Mouse (Mus musculus): ENCODE data around the gene Tecr. TPM values are rescaled to one million over a fixed set of nuclear protein-coding genes. Genes with fewer than 3 reads are reported as not detected.
"Not testable (repeated sequence)": the region's sequence is repeated elsewhere in the genome, so short reads cannot be mapped to it uniquely, and the experiment has no call there.

The Tecr gene
- polyA plus RNA-seq, 1 experiment from 2014 or later: 605 TPM

- no peak overlapping the region for H3K4me3 ChIP-seq
- peak overlapping the region; percentile 69; the same call in 1 of the 2 replicates for H3K27ac ChIP-seq
- H3K9ac ChIP-seq: peak overlapping the region; percentile 25
- no peak for ATAC-seq (ENCODE audit: low FRiP score, low read depth)
- no peaks in the 10 kb centered on the region for H3K27me3 ChIP-seq
- WGBS: 55% methylated on average over 4 of the region's 4 CpGs
- peaks cover 42% of the 10 kb centered on the region for H3K36me3 ChIP-seq
- peaks cover 56% of the 10 kb centered on the region for H3K4me1 ChIP-seq
- H3K9me3 ChIP-seq: no peaks in the 10 kb centered on the region
- peak overlapping the region; percentile 27 for H3K4me2 ChIP-seq (replicated peaks)
Observed at GRCm38 (mm10) chr8:83576921-83577320, 30.9 kb downstream of the Tecr start.

DNA sequence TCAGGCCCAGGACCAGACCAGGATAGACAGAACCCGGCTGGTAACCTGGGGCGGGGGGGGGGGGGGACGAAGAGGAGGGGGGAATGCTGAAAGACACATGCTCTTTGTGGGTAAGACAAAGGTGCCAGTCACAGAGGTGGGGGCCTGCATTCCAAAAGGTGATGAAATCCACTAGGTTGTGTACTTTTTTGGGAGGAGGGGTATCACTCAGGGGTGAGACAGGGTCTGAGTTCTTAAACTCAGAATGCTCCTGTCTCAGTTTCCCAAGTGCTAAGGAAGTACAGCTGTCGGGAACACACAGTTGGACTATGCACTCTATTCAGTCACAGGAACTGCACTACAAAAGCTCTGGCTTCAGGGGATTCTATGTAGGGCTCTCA lies 31.3 kb downstream of the Tecr start:
- WGBS: 45% methylated on average over 2 of the region's 4 CpGs
- H3K27ac ChIP-seq: peak overlapping the region; percentile 69; the same call in 1 of the 2 replicates
- H3K27me3 ChIP-seq: no peaks in the 10 kb centered on the region
- H3K4me3 ChIP-seq: no peak overlapping the region
- H3K36me3 ChIP-seq: peaks cover 47% of the 10 kb centered on the region
- H3K9me3 ChIP-seq: no peaks in the 10 kb centered on the region
- H3K9ac ChIP-seq: no peak overlapping the region
- peak overlapping the region; percentile 27; the same call in 1 of the 2 replicates for H3K4me2 ChIP-seq (replicated peaks)
- ATAC-seq (ENCODE audit: low FRiP score, low read depth): no peak
- H3K4me1 ChIP-seq: peaks cover 56% of the 10 kb centered on the region

DNA sequence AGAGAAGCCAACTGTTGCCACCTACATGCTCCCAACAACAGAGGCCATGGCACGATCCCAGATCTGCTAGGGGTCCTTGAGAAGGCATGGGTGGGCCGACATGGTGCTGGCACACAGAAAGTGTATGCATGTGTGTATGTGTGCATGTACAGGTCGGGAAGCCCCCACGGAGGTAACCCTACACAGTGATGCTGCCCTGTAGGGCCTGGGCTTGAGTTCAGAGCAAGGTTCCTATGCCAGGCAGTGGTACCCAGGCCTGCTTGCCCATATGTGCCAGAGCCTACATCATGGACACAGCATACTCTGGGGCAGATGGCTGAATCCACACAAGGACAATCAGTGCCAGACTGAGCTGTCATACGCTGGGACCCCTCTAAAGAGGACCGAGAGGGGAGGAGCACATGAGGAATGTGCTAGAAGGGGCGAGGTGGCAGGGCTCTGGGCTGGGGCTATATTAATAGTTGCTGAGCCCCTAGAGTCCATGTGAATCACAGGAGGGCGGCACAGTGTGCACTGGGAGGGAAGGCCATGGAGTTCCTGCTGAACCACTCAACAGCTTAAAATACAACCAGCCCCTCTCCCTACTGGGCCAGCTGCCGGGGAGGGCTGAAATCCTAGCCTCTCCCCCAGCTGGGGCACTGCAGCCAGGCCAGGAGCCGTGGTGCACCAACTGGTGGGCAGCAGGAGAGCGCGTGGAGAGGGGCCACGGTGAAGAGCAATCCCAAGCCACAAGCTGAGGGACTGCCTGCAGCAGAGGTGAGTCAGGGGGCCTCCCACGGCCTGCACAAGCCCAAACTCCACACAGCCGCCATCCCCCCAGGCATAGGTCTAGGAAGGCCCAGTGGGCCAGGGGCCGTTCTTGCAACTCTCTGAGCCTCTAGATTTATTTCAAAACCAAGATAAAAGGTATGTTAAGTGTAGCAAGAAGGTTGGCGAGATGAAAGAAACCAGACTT lies 31.9 kb downstream of the Tecr start:
- peak; percentile 68 for ATAC-seq (ENCODE audit: low FRiP score, low read depth)
- no peaks in the 10 kb centered on the region for H3K9me3 ChIP-seq
- H3K4me3 ChIP-seq: no peak overlapping the region
- peak overlapping the region; percentile 27; the same call in 1 of the 2 replicates for H3K4me2 ChIP-seq (replicated peaks)
- H3K27me3 ChIP-seq: no peaks in the 10 kb centered on the region
- 65% methylated on average over 17 of the region's 17 CpGs for WGBS
- H3K9ac ChIP-seq: peak overlapping the region; percentile 53; the same call in 1 of the 2 replicates
- H3K36me3 ChIP-seq: peaks cover 53% of the 10 kb centered on the region
- H3K4me1 ChIP-seq: peaks cover 56% of the 10 kb centered on the region
- peak overlapping the region; percentile 69 for H3K27ac ChIP-seq

DNA sequence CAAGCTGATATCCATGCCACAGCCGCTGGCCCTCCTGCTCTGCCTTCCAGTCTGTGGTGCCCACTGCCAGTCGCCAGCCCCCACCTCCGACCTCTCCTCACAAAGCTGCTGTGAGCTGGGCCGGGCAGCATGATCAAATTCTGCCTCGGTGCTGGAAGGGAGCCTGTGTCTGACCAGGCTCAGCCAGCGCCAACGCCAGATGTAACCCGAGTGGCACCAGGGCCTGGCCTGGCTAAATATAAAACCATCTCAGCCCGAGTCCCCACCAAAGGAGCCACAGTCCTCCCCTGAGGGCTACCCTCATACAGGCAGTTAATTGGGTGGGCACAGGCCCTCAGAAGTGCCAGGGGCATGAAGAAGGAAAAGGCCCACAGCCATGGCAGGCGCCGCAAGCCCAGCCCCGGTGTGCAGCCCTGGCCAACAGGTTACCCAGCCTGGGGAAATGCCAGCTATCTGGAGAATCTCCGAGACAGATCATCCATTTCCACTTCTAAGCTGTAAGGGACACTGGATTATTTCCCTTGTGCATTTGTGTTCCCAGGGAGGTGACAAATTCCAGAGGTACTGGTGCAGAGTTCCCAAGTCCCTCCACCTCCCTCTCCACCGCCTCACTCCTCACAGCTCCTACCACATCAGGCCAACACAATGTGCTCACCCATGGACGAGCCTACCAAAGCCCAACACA lies 33.0 kb downstream of the Tecr start:
- no peak overlapping the region for H3K4me3 ChIP-seq
- no peaks in the 10 kb centered on the region for H3K9me3 ChIP-seq
- WGBS: 75% methylated on average over 15 of the region's 15 CpGs
- H3K36me3 ChIP-seq: peaks cover 58% of the 10 kb centered on the region
- 0 out of 2 replicates have a peak overlapping the region, but pooled peaks have one; percentile 69 for H3K27ac ChIP-seq
- peaks cover 51% of the 10 kb centered on the region for H3K4me1 ChIP-seq
- H3K4me2 ChIP-seq (replicated peaks): no peak overlapping the region
- H3K9ac ChIP-seq: peak overlapping the region; percentile 48; the same call in 1 of the 2 replicates
- H3K27me3 ChIP-seq: no peaks in the 10 kb centered on the region
- ATAC-seq (ENCODE audit: low FRiP score, low read depth): no peak

DNA sequence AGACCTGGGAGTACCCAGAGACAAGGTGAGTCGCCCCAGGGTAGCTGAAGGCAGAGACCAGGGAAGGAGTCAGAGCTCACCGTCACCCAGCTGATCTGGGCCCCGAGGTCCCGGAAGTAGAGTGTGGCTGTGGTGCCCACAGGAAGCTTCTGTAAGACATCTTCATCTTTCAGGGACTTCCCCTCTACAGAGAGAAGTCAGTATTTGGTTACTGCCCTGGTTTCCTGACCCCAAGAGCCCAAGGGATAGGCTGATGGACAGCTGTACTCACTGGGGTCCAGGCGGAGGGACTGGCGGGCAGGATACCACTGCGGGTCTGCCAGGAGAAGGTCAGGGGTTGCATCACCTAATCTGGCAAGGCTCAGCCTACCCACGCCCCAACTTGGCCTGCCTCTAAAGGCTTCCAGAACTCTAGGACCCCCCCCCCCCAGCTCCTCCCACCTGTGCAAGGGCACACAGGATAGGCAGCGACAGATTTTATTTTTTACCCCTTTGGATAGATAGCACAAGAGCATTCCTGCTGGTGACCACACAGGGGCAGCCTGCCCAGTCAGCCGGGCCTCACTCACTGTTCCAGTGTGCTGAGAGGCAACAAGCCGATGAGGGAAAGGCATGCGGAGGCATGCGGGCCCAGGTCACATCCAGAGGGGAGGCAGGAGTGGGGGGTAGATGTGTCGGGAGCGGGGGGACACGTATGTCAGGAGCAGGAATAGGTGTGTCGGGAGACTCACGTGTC lies 34.5 kb downstream of the Tecr start:
- no peak overlapping the region for H3K9ac ChIP-seq
- no peak for ATAC-seq (ENCODE audit: low FRiP score, low read depth)
- H3K9me3 ChIP-seq: no peaks in the 10 kb centered on the region
- H3K36me3 ChIP-seq: peaks cover 67% of the 10 kb centered on the region
- 85% methylated on average over 18 of the region's 18 CpGs for WGBS
- H3K4me1 ChIP-seq: peaks cover 39% of the 10 kb centered on the region
- no peaks in the 10 kb centered on the region for H3K27me3 ChIP-seq
- H3K4me2 ChIP-seq (replicated peaks): no peak overlapping the region
- H3K27ac ChIP-seq: no peak overlapping the region
- no peak overlapping the region for H3K4me3 ChIP-seq

GRCm38 (mm10) chr8:83572246-83572812 lies 35.4 kb downstream of the Tecr start:
- H3K27me3 ChIP-seq: no peaks in the 10 kb centered on the region
- peaks cover 67% of the 10 kb centered on the region for H3K36me3 ChIP-seq
- peaks cover 41% of the 10 kb centered on the region for H3K4me1 ChIP-seq
- no peaks in the 10 kb centered on the region for H3K9me3 ChIP-seq
- 86% methylated on average over 5 of the region's 5 CpGs for WGBS
- no peak overlapping the region for H3K4me3 ChIP-seq
- H3K27ac ChIP-seq: no peak overlapping the region
- no peak overlapping the region for H3K4me2 ChIP-seq (replicated peaks)
- H3K9ac ChIP-seq: no peak overlapping the region; the same call in 1 of the 2 replicates
- no peak for ATAC-seq (ENCODE audit: low FRiP score, low read depth)

GRCm38 (mm10) chr8:83571791-83572190 lies 36.0 kb downstream of the Tecr start:
- H3K4me1 ChIP-seq: peaks cover 38% of the 10 kb centered on the region
- H3K27ac ChIP-seq: no peak overlapping the region
- no peaks in the 10 kb centered on the region for H3K9me3 ChIP-seq
- peak overlapping the region; percentile 1; the same call in 1 of the 2 replicates for H3K9ac ChIP-seq
- H3K27me3 ChIP-seq: no peaks in the 10 kb centered on the region
- 90% methylated on average over 10 of the region's 10 CpGs for WGBS
- H3K4me3 ChIP-seq: no peak overlapping the region
- no peak for ATAC-seq (ENCODE audit: low FRiP score, low read depth)
- H3K4me2 ChIP-seq (replicated peaks): no peak overlapping the region
- H3K36me3 ChIP-seq: peaks cover 67% of the 10 kb centered on the region

DNA sequence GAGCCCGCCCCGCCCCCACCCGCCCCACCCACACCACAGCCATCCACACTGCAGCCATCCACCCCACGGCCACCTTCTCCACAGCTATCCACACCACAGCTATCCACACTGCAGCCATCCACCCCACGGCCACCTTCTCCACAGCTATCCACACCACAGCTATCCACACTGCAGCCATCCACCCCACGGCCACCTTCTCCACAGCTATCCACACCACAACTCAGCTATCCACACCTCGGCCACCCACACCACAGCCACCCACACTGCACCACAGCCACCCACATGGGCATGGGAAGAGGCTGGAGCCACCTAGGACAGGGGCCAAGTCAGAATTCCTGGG lies 36.8 kb downstream of the Tecr start:
- not testable (repeated sequence) for H3K4me2 ChIP-seq (replicated peaks); H3K4me3 ChIP-seq; H3K27me3 ChIP-seq; H3K9me3 ChIP-seq; ATAC-seq (ENCODE audit: low FRiP score, low read depth); H3K27ac ChIP-seq; H3K9ac ChIP-seq
- peaks cover 30% of the 10 kb centered on the region for H3K4me1 ChIP-seq
- 97% methylated on average over 4 of the region's 7 CpGs for WGBS
- peaks cover 67% of the 10 kb centered on the region for H3K36me3 ChIP-seq

- H3K4me2 ChIP-seq (replicated peaks): no peak overlapping the region
- H3K4me1 ChIP-seq: peaks cover 25% of the 10 kb centered on the region
- no peak overlapping the region for H3K4me3 ChIP-seq
- no peaks in the 10 kb centered on the region for H3K9me3 ChIP-seq
- H3K36me3 ChIP-seq: peaks cover 67% of the 10 kb centered on the region
- no peak for ATAC-seq (ENCODE audit: low FRiP score, low read depth)
- WGBS: 83% methylated on average over 13 of the region's 15 CpGs
- H3K9ac ChIP-seq: no peak overlapping the region
- H3K27ac ChIP-seq: no peak overlapping the region
- no peaks in the 10 kb centered on the region for H3K27me3 ChIP-seq
Observed at GRCm38 (mm10) chr8:83570272-83571000, 37.3 kb downstream of the Tecr start.

DNA sequence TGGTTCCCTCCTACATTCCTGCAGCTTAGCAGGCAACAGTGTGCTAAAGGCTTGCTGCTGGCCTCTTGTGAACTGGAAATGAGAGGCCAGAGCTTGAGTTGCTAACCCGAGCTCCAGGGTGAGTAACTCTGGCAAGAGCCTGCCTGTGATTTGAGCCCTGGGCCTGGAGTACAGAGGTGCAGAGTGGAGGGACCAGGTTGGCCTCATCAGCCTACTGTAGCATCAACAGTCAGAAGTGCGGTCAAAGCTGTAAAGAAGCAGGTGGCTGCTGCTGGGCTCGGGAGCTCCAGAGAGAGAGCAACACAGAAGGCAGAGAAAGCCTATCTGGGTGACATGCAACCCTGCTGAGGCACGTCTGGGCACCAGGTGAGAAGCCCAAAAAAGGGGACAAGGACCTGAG lies 38.6 kb downstream of the Tecr start:
- Histone ChIP-seq H3K27ac (no peak overlapping the region), H3K9ac (no peak overlapping the region), H3K27me3 (no peaks in the 10 kb centered on the region), H3K36me3 (peaks cover 56% of the 10 kb centered on the region), H3K4me1 (peaks cover 13% of the 10 kb centered on the region), H3K4me3 (no peak overlapping the region), H3K9me3 (no peaks in the 10 kb centered on the region), H3K4me2 (replicated peaks) (no peak overlapping the region)
- 74% methylated on average over 4 of the region's 4 CpGs for WGBS
- no peak for ATAC-seq (ENCODE audit: low FRiP score, low read depth)

DNA sequence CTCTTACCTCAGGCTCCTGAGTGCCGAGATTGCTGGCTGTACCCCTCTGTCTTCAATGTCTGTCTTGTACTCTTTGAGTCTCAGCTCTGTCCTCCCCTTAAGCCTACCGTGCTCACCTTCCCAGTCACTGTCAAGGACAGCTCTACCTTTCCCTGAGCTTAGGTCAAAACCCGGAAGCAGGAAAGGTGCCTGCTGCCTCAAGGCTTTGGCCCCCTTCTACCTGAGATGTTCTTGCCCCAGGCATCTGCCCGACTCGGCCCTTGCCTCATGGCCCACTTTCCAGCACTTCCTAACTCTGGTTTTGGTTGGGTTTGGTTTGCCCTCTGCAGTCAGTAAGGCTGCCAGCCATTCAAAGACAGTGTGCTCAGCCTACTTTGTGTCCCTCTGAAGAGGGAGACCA lies 39.0 kb downstream of the Tecr start:
- H3K9ac ChIP-seq: no peak overlapping the region
- no peak for ATAC-seq (ENCODE audit: low FRiP score, low read depth)
- 81% methylated on average over 5 of the region's 5 CpGs for WGBS
- H3K4me2 ChIP-seq (replicated peaks): no peak overlapping the region
- no peak overlapping the region for H3K4me3 ChIP-seq
- peaks cover 12% of the 10 kb centered on the region for H3K4me1 ChIP-seq
- H3K36me3 ChIP-seq: peaks cover 52% of the 10 kb centered on the region
- no peak overlapping the region for H3K27ac ChIP-seq
- H3K27me3 ChIP-seq: no peaks in the 10 kb centered on the region
- no peaks in the 10 kb centered on the region for H3K9me3 ChIP-seq
